Mouse (Mus musculus): Measurements from ENCODE around the gene Gm20431. TPM values are rescaled to one million over a fixed set of nuclear protein-coding genes. Genes with fewer than 3 reads are reported as not detected.
"Not testable (repeated sequence)": the region's sequence is repeated elsewhere in the genome, so short reads cannot be mapped to it uniquely, and the experiment has no call there.

The Gm20431 gene
- polyA plus RNA-seq, 1 experiment: 41.0 TPM

DNA sequence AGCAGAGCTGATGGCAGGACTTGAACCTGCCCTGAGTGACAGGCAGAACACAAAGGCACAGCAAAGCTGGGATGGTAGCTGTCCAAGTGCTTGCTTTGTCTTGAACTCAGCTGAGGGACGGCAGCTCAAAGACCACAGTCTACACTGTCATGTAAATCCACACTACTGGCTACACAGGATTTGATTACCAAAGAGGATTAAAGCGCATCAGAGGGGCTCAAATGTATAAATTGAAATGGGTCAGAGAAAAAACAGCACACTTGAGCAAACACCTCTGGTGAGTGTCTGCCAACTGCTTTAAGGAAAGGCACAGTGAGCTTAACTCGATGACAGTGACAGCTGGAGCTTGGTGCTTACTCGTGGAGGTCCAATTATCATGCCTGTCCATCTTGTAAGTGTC is 43.8 kb downstream of the Gm20431 start:
- Histone ChIP-seq H3K27me3 (ENCODE audit: control insufficient read depth, insufficient read depth, low read length) (no peaks in the 10 kb centered on the region), H3K4me3 (ENCODE audit: control insufficient read depth, low read depth, low read length) (no peak overlapping the region), H3K27ac (ENCODE audit: control insufficient read depth, insufficient read depth, low read depth, low read length) (no peak overlapping the region), H3K4me1 (ENCODE audit: control insufficient read depth, insufficient read depth, low read length) (no peaks in the 10 kb centered on the region), H3K36me3 (ENCODE audit: control insufficient read depth, insufficient read depth, low read length) (no peaks in the 10 kb centered on the region)
- no peak for TF ChIP-seq CTCF (IDR thresholded peaks at IDR 0.05; ENCODE audit: control insufficient read depth, insufficient read depth, insufficient replicate concordance, low read depth, low read length)
- no peak for TF ChIP-seq POLR2A (IDR thresholded peaks at IDR 0.05; ENCODE audit: control insufficient read depth, low read depth, low read length)

DNA sequence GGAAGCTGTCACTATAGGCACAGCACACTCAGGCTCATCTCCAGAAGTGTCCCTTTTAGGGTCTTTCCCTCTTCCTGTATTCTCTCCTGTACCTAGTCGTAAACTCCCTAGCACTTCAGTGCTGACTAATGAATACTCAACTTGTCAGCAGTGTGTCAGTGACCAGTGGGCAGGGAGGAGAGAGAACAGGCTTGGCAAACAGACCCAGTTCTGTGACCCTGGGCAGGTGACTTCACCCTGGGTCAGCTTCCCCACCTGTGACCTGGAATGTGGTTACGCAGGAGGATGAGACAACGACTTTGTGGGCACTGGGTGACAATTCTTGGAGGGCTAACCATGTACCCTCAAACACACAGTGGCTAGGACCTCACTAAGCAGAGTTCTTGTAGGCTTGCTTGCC is 44.3 kb downstream of the Gm20431 start:
- no peaks in the 10 kb centered on the region for H3K4me1 ChIP-seq (ENCODE audit: control insufficient read depth, insufficient read depth, low read length)
- H3K27ac ChIP-seq (ENCODE audit: control insufficient read depth, insufficient read depth, low read depth, low read length): no peak overlapping the region
- H3K36me3 ChIP-seq (ENCODE audit: control insufficient read depth, insufficient read depth, low read length): no peaks in the 10 kb centered on the region
- H3K27me3 ChIP-seq (ENCODE audit: control insufficient read depth, insufficient read depth, low read length): no peaks in the 10 kb centered on the region
- TF ChIP-seq CTCF (IDR thresholded peaks at IDR 0.05; ENCODE audit: control insufficient read depth, insufficient read depth, insufficient replicate concordance, low read depth, low read length) (no peak), POLR2A (IDR thresholded peaks at IDR 0.05; ENCODE audit: control insufficient read depth, low read depth, low read length) (no peak)
- no peak overlapping the region for H3K4me3 ChIP-seq (ENCODE audit: control insufficient read depth, low read depth, low read length)

DNA sequence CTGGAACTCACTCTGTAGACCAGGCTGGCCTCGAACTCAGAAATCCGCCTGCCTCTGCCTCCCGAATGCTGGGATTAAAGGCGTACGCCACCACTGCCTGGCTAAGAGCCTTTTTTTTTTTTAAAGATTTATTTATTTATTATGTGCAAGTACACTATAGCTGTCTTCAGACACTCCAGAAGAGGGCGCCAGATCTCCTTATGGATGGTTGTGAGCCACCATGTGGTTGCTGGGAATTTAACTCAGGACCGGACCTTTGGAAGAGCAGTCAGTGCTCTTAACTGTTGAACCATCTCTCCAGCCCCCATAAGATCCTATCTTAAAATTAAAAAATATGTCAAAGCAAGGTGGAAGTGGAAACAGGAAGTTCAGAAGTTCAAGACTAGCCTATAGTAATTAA is 48.0 kb downstream of the Gm20431 start:
- not testable (repeated sequence) for H3K27me3 ChIP-seq (ENCODE audit: control insufficient read depth, insufficient read depth, low read length); H3K27ac ChIP-seq (ENCODE audit: control insufficient read depth, insufficient read depth, low read depth, low read length); H3K4me1 ChIP-seq (ENCODE audit: control insufficient read depth, insufficient read depth, low read length); H3K4me3 ChIP-seq (ENCODE audit: control insufficient read depth, low read depth, low read length); H3K36me3 ChIP-seq (ENCODE audit: control insufficient read depth, insufficient read depth, low read length)

DNA sequence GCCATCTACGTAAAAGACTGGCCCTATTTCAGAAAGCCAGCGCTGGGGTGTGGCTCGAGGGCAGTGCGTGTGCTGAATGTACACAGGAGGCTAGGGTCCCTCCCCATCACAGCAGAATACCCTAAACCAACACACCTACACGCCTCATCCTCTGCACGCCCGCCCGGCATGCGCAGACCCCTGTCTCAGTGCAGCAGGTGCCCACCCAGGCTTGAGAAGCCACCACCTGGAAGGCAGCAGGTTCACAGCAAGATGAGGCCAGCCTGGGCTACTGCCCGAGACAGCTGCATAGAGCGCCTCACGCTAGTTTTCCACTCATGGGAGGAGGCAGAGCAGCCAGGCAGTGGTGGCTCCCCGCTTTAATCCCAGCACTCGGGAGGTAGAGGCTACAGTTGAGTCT is 49.2 kb downstream of the Gm20431 start:
- H3K4me1 ChIP-seq (ENCODE audit: control insufficient read depth, insufficient read depth, low read length): no peaks in the 10 kb centered on the region
- no peak for TF ChIP-seq POLR2A (IDR thresholded peaks at IDR 0.05; ENCODE audit: control insufficient read depth, low read depth, low read length)
- TF ChIP-seq CTCF (IDR thresholded peaks at IDR 0.05; ENCODE audit: control insufficient read depth, insufficient read depth, insufficient replicate concordance, low read depth, low read length): no peak
- no peaks in the 10 kb centered on the region for H3K36me3 ChIP-seq (ENCODE audit: control insufficient read depth, insufficient read depth, low read length)
- H3K4me3 ChIP-seq (ENCODE audit: control insufficient read depth, low read depth, low read length): no peak overlapping the region
- no peak overlapping the region for H3K27ac ChIP-seq (ENCODE audit: control insufficient read depth, insufficient read depth, low read depth, low read length)
- H3K27me3 ChIP-seq (ENCODE audit: control insufficient read depth, insufficient read depth, low read length): no peaks in the 10 kb centered on the region

DNA sequence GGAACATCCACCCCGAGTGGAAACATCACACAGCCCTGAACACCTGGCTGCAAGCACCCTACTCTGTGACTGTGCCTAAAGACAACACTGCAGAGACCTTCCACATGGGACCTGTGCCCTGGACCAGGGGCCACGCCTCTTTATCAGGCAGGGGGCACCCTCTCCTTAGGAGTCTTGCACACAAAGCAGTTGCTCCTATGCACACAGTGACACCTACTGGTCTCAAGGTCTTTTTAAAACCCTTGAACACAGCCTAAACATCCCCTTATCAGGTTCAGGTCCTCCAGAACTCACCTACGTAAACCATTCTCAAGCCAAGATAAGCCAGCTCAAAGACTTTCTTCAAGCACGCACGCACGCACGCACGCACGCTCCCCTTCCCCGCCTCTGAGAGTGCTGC is 50.0 kb downstream of the Gm20431 start:
- Histone ChIP-seq H3K4me3 (ENCODE audit: control insufficient read depth, low read depth, low read length) (no peak overlapping the region), H3K36me3 (ENCODE audit: control insufficient read depth, insufficient read depth, low read length) (no peaks in the 10 kb centered on the region), H3K4me1 (ENCODE audit: control insufficient read depth, insufficient read depth, low read length) (no peaks in the 10 kb centered on the region), H3K27me3 (ENCODE audit: control insufficient read depth, insufficient read depth, low read length) (no peaks in the 10 kb centered on the region), H3K27ac (ENCODE audit: control insufficient read depth, insufficient read depth, low read depth, low read length) (no peak overlapping the region)
- TF ChIP-seq POLR2A (IDR thresholded peaks at IDR 0.05; ENCODE audit: control insufficient read depth, low read depth, low read length) (no peak), CTCF (IDR thresholded peaks at IDR 0.05; ENCODE audit: control insufficient read depth, insufficient read depth, insufficient replicate concordance, low read depth, low read length) (no peak)

DNA sequence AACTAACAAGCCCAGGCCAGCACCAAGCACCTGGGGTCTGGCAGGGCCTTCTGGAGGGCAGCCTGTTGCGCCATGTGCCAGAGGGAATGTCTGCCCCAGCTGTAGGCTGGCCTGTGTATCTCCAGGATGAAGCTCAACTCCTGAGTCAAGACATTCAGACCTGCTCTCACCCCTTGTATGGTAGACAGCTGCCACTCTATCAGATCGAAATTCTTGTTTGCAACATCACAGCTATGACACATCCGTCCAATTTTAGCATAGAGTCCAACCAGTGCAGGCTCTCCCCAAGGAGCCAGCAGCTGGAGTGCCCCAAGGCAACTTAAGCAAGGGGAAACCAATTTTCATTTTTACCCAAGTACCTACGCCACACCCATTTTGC is 54.6 kb downstream of the Gm20431 start:
- TF ChIP-seq POLR2A (IDR thresholded peaks at IDR 0.05; ENCODE audit: control insufficient read depth, low read depth, low read length): no peak
- H3K4me3 ChIP-seq (ENCODE audit: control insufficient read depth, low read depth, low read length): no peak overlapping the region
- no peaks in the 10 kb centered on the region for H3K27me3 ChIP-seq (ENCODE audit: control insufficient read depth, insufficient read depth, low read length)
- no peaks in the 10 kb centered on the region for H3K36me3 ChIP-seq (ENCODE audit: control insufficient read depth, insufficient read depth, low read length)
- H3K27ac ChIP-seq (ENCODE audit: control insufficient read depth, insufficient read depth, low read depth, low read length): no peak overlapping the region
- no peaks in the 10 kb centered on the region for H3K4me1 ChIP-seq (ENCODE audit: control insufficient read depth, insufficient read depth, low read length)

DNA sequence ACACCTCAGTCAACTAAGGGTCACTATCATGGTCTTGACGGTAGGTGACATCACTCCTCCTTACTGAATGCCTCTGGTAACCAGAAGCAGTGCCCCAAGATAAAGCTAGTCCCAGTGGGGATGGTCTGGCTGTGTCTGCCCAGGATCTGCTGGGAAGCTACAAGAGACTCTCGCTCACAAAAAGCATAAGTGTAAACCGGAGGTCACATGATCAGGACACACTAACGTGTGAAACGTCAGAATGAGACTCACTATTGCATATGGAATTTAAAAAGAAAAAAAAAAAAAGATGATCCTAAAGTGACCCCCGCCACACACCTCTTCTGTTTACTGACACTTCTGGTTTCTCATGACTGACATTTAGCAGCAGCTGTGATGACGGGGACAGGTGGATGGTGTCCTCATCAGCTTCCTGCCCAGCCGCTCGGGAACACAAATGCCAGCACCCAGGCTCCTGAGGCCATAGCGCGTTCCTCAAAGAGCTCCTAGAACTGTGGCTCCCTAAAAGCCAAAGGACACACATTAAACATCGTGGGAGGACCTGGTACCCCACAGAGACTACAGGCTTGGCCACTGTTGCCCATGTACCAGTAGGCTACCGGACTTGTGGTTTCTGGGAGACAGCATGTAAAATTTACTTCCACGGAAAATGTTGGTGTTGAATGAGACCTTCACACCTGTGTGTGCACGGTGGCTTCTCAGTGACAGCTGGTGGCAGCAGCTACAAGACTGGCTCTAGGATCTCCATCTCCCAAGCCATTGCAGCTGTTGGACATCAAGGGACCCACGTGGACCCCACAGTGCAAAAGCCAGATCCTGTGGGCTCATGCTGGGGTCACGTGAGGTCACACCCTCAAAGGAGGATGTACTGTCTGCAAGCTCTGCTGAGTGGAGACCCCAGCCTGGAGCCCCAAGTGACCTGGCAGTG is 55.2 kb downstream of the Gm20431 start:
- H3K27ac ChIP-seq (ENCODE audit: control insufficient read depth, insufficient read depth, low read depth, low read length): no peak overlapping the region
- no peaks in the 10 kb centered on the region for H3K36me3 ChIP-seq (ENCODE audit: control insufficient read depth, insufficient read depth, low read length)
- no peak overlapping the region for H3K4me3 ChIP-seq (ENCODE audit: control insufficient read depth, low read depth, low read length)
- no peaks in the 10 kb centered on the region for H3K4me1 ChIP-seq (ENCODE audit: control insufficient read depth, insufficient read depth, low read length)
- TF ChIP-seq CTCF (IDR thresholded peaks at IDR 0.05; ENCODE audit: control insufficient read depth, insufficient read depth, insufficient replicate concordance, low read depth, low read length) (no peak), POLR2A (IDR thresholded peaks at IDR 0.05; ENCODE audit: control insufficient read depth, low read depth, low read length) (no peak)
- no peaks in the 10 kb centered on the region for H3K27me3 ChIP-seq (ENCODE audit: control insufficient read depth, insufficient read depth, low read length)

Data from testis, adult 2 months (tissue).